Mouse (Mus musculus): ENCODE measurements around the gene Abcg4.
"Not testable (repeated sequence)": the region's sequence is repeated elsewhere in the genome, so short reads cannot be mapped to it uniquely, and the experiment has no call there.

Gene Abcg4

GRCm38 (mm10) chr9:44288076-44288958, at the start of gene Abcg4:
TSS of gene Abcg4 (minus strand) at chr9:44288615.
- in situ Hi-C loops (cut with MseI, MboI) = no loop called here

GRCm38 (mm10) chr9:44337436-44338169, 49.2 kb upstream of the Abcg4 start:
- in situ Hi-C loops (cut with MseI, MboI) = no loop called here

- in situ Hi-C loops (cut with MseI, MboI) = no loop called here
These were observed 48.5 kb upstream of the Abcg4 start for GRCm38 (mm10) chr9:44336964-44337363.

- in situ Hi-C loops (cut with MseI, MboI) = not testable (repeated sequence)
These were observed 48.1 kb upstream of the Abcg4 start for GRCm38 (mm10) chr9:44336513-44336912.

- in situ Hi-C loops (cut with MseI, MboI) = no loop called here
These were observed 47.6 kb upstream of the Abcg4 start for GRCm38 (mm10) chr9:44336093-44336406.

- in situ Hi-C loops (cut with MseI, MboI) = no loop called here
These were observed 47.1 kb upstream of the Abcg4 start for GRCm38 (mm10) chr9:44335331-44336092.

- in situ Hi-C loops (cut with MseI, MboI) = no loop called here
These were observed 46.2 kb upstream of the Abcg4 start, which contains the start of gene H2afx for GRCm38 (mm10) chr9:44334396-44335330. TSS of gene H2afx (plus strand) at chr9:44334694.

- in situ Hi-C loops (cut with MseI, MboI) = no loop called here
These were observed 44.7 kb upstream of the Abcg4 start for GRCm38 (mm10) chr9:44332918-44333638.

GRCm38 (mm10) chr9:44330736-44331135, 42.3 kb upstream of the Abcg4 start:
- in situ Hi-C loops (cut with MseI, MboI) = no loop called here

GRCm38 (mm10) chr9:44327926-44328325, 39.5 kb upstream of the Abcg4 start:
- in situ Hi-C loops (cut with MseI, MboI) = no loop called here

- in situ Hi-C loops (cut with MseI, MboI) = no loop called here
These were observed 38.8 kb upstream of the Abcg4 start for GRCm38 (mm10) chr9:44327064-44327711.

- in situ Hi-C loops (cut with MseI, MboI) = no loop called here
These were observed 38.1 kb upstream of the Abcg4 start for GRCm38 (mm10) chr9:44326371-44327063.

GRCm38 (mm10) chr9:44325768-44326370, 37.5 kb upstream of the Abcg4 start, which contains the start of gene Dpagt1:
TSS of gene Dpagt1 (plus strand) at chr9:44326019.
- in situ Hi-C loops (cut with MseI, MboI) = no loop called here

GRCm38 (mm10) chr9:44325032-44325767, 36.8 kb upstream of the Abcg4 start:
- in situ Hi-C loops (cut with MseI, MboI) = not testable (repeated sequence)

- in situ Hi-C loops (cut with MseI, MboI) = no loop called here
These were observed 35.7 kb upstream of the Abcg4 start for GRCm38 (mm10) chr9:44324147-44324546.

- in situ Hi-C loops (cut with MseI, MboI) = not testable (repeated sequence)
These were observed 35.2 kb upstream of the Abcg4 start for GRCm38 (mm10) chr9:44323656-44324055.

GRCm38 (mm10) chr9:44320799-44321133, 32.4 kb upstream of the Abcg4 start:
- in situ Hi-C loops (cut with MseI, MboI) = no loop called here
